Mouse (Mus musculus) embryonic fibroblast, embryonic 13.5 days (primary cell): Measurements from ENCODE around the gene Prmt9. TPM values are rescaled to one million over a fixed set of nuclear protein-coding genes. Genes with fewer than 3 reads are reported as not detected.
A peak's percentile ranks its signal among the peaks of the same experiment; 100 is the strongest.

ENCODE experiments used
- H3K27ac ChIP-seq: 2 replicates; pipeline ENCODE4 v1.5.1; 2012; ENCODE audit warnings: low read length, control low read depth, inconsistent platforms; ENCODE audit not compliant: insufficient read depth
- H3K4me1 ChIP-seq: 2 replicates; pipeline ENCODE4 v1.6.1; 2011; ENCODE audit warnings: low read length; ENCODE audit not compliant: control insufficient read depth, insufficient read depth
- H3K4me3 ChIP-seq: 2 replicates; pipeline ENCODE4 v1.5.1; 2011; ENCODE audit warnings: mild to moderate bottlenecking, control low read depth, low read length; ENCODE audit not compliant: insufficient read depth
- CTCF ChIP-seq: IDR thresholded peaks from 2 replicates; pipeline ENCODE4 v1.5.1; 2011; ENCODE audit warnings: mild to moderate bottlenecking, control low read depth, low read length, moderate library complexity, borderline replicate concordance; ENCODE audit not compliant: insufficient read depth
- POLR2A ChIP-seq: IDR thresholded peaks from 2 replicates; pipeline ENCODE4 v1.6.1; 2011; ENCODE audit warnings: low read depth, mild to moderate bottlenecking, control low read depth, low read length, moderate library complexity
- polyA plus RNA-seq: library from polyadenylated mRNA; stranded (reverse); fragments of >200 nt; gene quantifications from 2 replicates; pipeline ENCODE4 v1.2.4, GENCODE M21; 2011; ENCODE audit warnings: low read depth; ENCODE audit not compliant: missing spikeins, insufficient read length

Prmt9 gene
- polyA plus RNA-seq, 1 experiment: 14.4 TPM

- Histone ChIP-seq H3K27ac (no peak overlapping the region), H3K4me1 (no peaks in the 10 kb centered on the region), H3K4me3 (no peak overlapping the region)
- no peak for TF ChIP-seq CTCF
- no peak for TF ChIP-seq POLR2A
Measured at GRCm38 (mm10) chr8:77561441-77561840, 12.2 kb downstream of the Prmt9 start.

GRCm38 (mm10) chr8:77574229-77574628, 25.0 kb downstream of the Prmt9 start:
- Histone ChIP-seq H3K4me1 (no peaks in the 10 kb centered on the region), H3K27ac (no peak overlapping the region), H3K4me3 (no peak overlapping the region)
- TF ChIP-seq POLR2A (no peak), CTCF (no peak)

GRCm38 (mm10) chr8:77577674-77578073, 28.5 kb downstream of the Prmt9 start:
- no peak for TF ChIP-seq POLR2A
- TF ChIP-seq CTCF: no peak

GRCm38 (mm10) chr8:77584174-77584573, 35.0 kb downstream of the Prmt9 start:
- H3K27ac ChIP-seq: no peak overlapping the region
- TF ChIP-seq POLR2A: no peak
- TF ChIP-seq CTCF: no peak
- H3K4me3 ChIP-seq: no peak overlapping the region
- no peaks in the 10 kb centered on the region for H3K4me1 ChIP-seq

More at GRCm38 (mm10) chr8:77577674-77578073, 28.5 kb downstream of the Prmt9 start:
- Histone ChIP-seq H3K4me1 (no peaks in the 10 kb centered on the region), H3K4me3 (no peak overlapping the region), H3K27ac (no peak overlapping the region)

- TF ChIP-seq CTCF: no peak
- no peak for TF ChIP-seq POLR2A
- Histone ChIP-seq H3K27ac (no peak overlapping the region), H3K4me1 (no peaks in the 10 kb centered on the region), H3K4me3 (peak overlapping the region; percentile 68)
Measured at GRCm38 (mm10) chr8:77609621-77610020, 60.4 kb downstream of the Prmt9 start.

- TF ChIP-seq CTCF: no peak
- peak; percentile 76 for TF ChIP-seq POLR2A
- peak within 1 kb of the TSS; percentile 68 for H3K4me3 ChIP-seq
- H3K27ac ChIP-seq: no peak within 1 kb of the TSS
- no peaks in the 10 kb centered on the region for H3K4me1 ChIP-seq
Measured at GRCm38 (mm10) chr8:77610374-77610969, 61.3 kb downstream of the Prmt9 start, which contains the start of gene Tmem184c. Tmem184c (minus strand) TSS chr8:77610698.

GRCm38 (mm10) chr8:77617916-77618315, 68.7 kb downstream of the Prmt9 start:
- no peak overlapping the region for H3K27ac ChIP-seq
- H3K4me1 ChIP-seq: no peaks in the 10 kb centered on the region
- TF ChIP-seq CTCF: no peak; the same call in 1 of the 2 replicates
- no peak overlapping the region for H3K4me3 ChIP-seq

GRCm38 (mm10) chr8:77623677-77624209, 74.5 kb downstream of the Prmt9 start:
- no peak for TF ChIP-seq POLR2A
- H3K4me1 ChIP-seq: no peaks in the 10 kb centered on the region
- no peak overlapping the region for H3K27ac ChIP-seq
- no peak overlapping the region for H3K4me3 ChIP-seq

- TF ChIP-seq CTCF (peak; percentile 92), POLR2A (no peak)
- no peak overlapping the region for H3K4me3 ChIP-seq
- H3K4me1 ChIP-seq: 0 out of 2 replicates have a peak, but pooled peaks cover 4% of the 10 kb centered on the region
- no peak overlapping the region for H3K27ac ChIP-seq
Measured at GRCm38 (mm10) chr8:77629858-77630537, 80.8 kb downstream of the Prmt9 start.

GRCm38 (mm10) chr8:77630691-77631090, 81.5 kb downstream of the Prmt9 start:
- TF ChIP-seq POLR2A: no peak
- no peak for TF ChIP-seq CTCF
- no peak overlapping the region for H3K27ac ChIP-seq
- H3K4me1 ChIP-seq: 0 out of 2 replicates have a peak, but pooled peaks cover 4% of the 10 kb centered on the region
- no peak overlapping the region for H3K4me3 ChIP-seq

Other genes starting within 250 kb of the Prmt9 start
- gene Arhgap10, start 31.4 kb upstream of the Prmt9 start, polyA plus RNA-seq: 32.1 and 41.4 TPM in 2 replicates
- gene Tmem184c, start 61.3 kb downstream of the Prmt9 start, polyA plus RNA-seq: 46.9 and 49.2 TPM in 2 replicates
- gene Ednra, start 175.1 kb downstream of the Prmt9 start, polyA plus RNA-seq: 22.0 and 36.8 TPM in 2 replicates